Mouse (Mus musculus) lung, postnatal 0 days (tissue): ENCODE data around the gene Msx3. TPM values are rescaled to one million over a fixed set of nuclear protein-coding genes. Genes with fewer than 3 reads are reported as not detected.

Experiments used
- ATAC-seq: fragments of 200-750 bp; cut with Nextera tagmentation; 2 replicates; pipeline ENCODE4 v1.8.0; 2017; ENCODE audit warnings: moderate library complexity
- DNase-seq: peaks from one replicate; pipeline ENCODE4 v3.0.0-alpha.2; 2016; ENCODE audit warnings: low spot score
- H3K27ac ChIP-seq: fragments of 300-500 bp; sonication (generic); 2 replicates; pipeline ENCODE4 v1.5.1; 2014; ENCODE audit warnings: antibody characterized with exemption, mild to moderate bottlenecking, low read length, mixed read lengths
- H3K27me3 ChIP-seq: fragments of 300-500 bp; sonication (generic); replicated peaks from 2 replicates; pipeline ENCODE4 v1.6.1; 2014; ENCODE audit warnings: low read length, mixed read lengths; ENCODE audit not compliant: insufficient read depth
- H3K36me3 ChIP-seq: fragments of 300-500 bp; sonication (generic); 2 replicates; pipeline ENCODE4 v1.6.1; 2014; ENCODE audit warnings: low read length, mixed read lengths; ENCODE audit not compliant: insufficient read depth
- H3K4me1 ChIP-seq: fragments of 300-500 bp; sonication (generic); 2 replicates; pipeline ENCODE4 v1.6.1; 2014; ENCODE audit warnings: antibody characterized with exemption, low read depth, low read length, mixed read lengths; ENCODE audit not compliant: insufficient read depth
- H3K4me2 ChIP-seq: fragments of 300-500 bp; sonication (generic); replicated peaks from 2 replicates; pipeline ENCODE4 v1.6.1; 2014; ENCODE audit warnings: low read depth, mild to moderate bottlenecking, low read length, moderate library complexity, mixed read lengths
- H3K4me3 ChIP-seq: fragments of 300-500 bp; sonication (generic); 2 replicates; pipeline ENCODE4 v1.5.1; 2014; ENCODE audit warnings: low read depth, low read length
- H3K9ac ChIP-seq: fragments of 300-500 bp; sonication (generic); replicated peaks from 2 replicates; pipeline ENCODE4 v1.6.1; 2014; ENCODE audit warnings: low read depth, mild to moderate bottlenecking
- H3K9me3 ChIP-seq: fragments of 300-500 bp; sonication (generic); 2 replicates; pipeline ENCODE4 v1.6.1; 2016; ENCODE audit warnings: low read length, mixed read lengths
- CTCF ChIP-seq: IDR thresholded peaks from 2 replicates; pipeline ENCODE4 v1.5.1; 2016; ENCODE audit warnings: antibody characterized with exemption, mild to moderate bottlenecking
- EP300 ChIP-seq: IDR thresholded peaks from 2 replicates; pipeline ENCODE4 v1.6.1; 2016; ENCODE audit warnings: antibody characterized with exemption, mild to moderate bottlenecking, control low read depth
- WGBS: fragments of 180-500 bp; shearing (Covaris S2); extraction: QIAGEN DNeasy Blood & Tissue Kit; methylation state at CpG from one replicate; pipeline ENCODE4 v1.1.7; 2014; 5-methylcytosine and 5-hydroxymethylcytosine counted together
- polyA plus RNA-seq: library from polyadenylated mRNA; unstranded; fragments of >200 nt; fragmentation: Nextera tagmentation; extraction: Ambion mirVana; gene quantifications from 2 replicates; pipeline ENCODE4 v1.2.1, GENCODE M21; 2015

Gene Msx3
- polyA plus RNA-seq, 1 experiment from 2014 or later, result not detected

DNA sequence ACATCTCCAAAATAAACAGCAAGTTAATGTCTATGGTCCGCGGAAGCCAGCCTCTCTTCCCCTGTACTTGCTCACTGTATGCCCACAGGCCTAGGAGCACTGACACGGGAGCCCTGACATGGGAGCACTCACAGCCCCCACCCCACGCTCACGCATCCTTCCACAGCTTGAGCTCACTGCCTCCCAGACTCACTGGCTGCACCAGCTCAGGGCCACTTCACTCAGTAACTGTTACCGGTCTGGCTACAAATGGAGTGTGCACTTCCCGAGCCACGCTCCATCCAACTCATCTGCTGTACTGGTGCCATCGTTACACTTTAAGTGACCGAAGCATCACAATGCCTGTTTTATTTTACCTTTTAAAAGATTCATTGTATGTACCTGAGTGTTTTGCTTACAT is 16.5 kb downstream of the Msx3 start:
- no peak overlapping the region for H3K4me3 ChIP-seq
- WGBS, result 92% methylated on average over 10 of the region's 10 CpGs
- H3K9me3 ChIP-seq, result no peaks in the 10 kb centered on the region
- peaks cover 35% of the 10 kb centered on the region for H3K36me3 ChIP-seq
- TF ChIP-seq CTCF (no peak), EP300 (no peak)
- no peak overlapping the region for H3K4me2 ChIP-seq
- H3K9ac ChIP-seq, result no peak overlapping the region
- DNase-seq (no peak), ATAC-seq (no peak)
- peaks cover 11% of the 10 kb centered on the region; the same call in 1 of the 2 replicates for H3K4me1 ChIP-seq
- H3K27ac ChIP-seq, result no peak overlapping the region
- H3K27me3 ChIP-seq, result no peaks in the 10 kb centered on the region

DNA sequence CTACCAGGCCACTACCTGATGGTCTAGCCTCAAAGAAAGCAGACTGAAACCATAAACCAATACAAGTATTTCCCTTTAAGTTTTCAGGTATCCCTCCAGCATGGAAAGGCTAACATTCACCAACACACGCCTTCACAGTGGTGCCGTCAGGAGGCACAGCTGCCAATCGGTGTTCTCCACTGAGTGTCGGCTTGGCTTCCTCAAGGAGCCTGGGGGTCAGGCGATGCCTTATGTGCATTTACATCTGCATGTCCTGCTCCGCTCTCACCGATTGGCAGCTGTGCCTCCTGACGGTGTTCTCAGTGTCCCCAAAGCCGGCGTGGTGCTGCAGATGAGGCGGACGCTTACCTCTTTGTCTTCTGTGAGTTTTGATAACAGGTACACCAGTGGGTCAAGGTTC is 17.1 kb downstream of the Msx3 start:
- WGBS, result 96% methylated on average over 12 of the region's 12 CpGs
- Histone ChIP-seq H3K9me3 (no peaks in the 10 kb centered on the region), H3K4me2 (no peak overlapping the region), H3K27ac (no peak overlapping the region), H3K4me3 (no peak overlapping the region), H3K27me3 (no peaks in the 10 kb centered on the region), H3K4me1 (peaks cover 5% of the 10 kb centered on the region; the same call in 1 of the 2 replicates), H3K36me3 (peaks cover 35% of the 10 kb centered on the region), H3K9ac (no peak overlapping the region)
- TF ChIP-seq CTCF, result no peak
- TF ChIP-seq EP300, result no peak
- ATAC-seq (no peak), DNase-seq (no peak)

DNA sequence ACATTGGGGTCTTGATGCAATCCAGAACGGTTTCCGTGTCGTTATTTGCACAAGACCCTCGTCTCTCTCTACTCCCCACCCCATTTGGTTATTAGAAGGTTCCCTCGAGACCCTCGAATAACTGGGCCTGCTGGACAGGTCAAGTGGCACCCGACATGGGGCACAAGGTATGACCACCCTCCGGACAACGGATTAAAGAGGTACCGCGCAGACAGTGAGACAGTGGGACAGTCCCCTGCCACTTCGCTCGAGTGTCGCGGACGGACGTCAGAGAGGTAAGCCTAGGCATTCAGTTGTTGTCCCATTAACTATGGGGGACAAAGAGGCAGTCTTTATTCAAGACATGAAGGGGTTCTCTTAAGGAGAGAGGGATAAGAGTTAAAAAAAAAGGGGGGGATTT is 37.6 kb downstream of the Msx3 start:
- H3K4me1 ChIP-seq, result no peaks in the 10 kb centered on the region
- no peaks in the 10 kb centered on the region for H3K27me3 ChIP-seq
- H3K4me2 ChIP-seq, result no peak overlapping the region
- no peak overlapping the region for H3K4me3 ChIP-seq
- H3K9ac ChIP-seq, result no peak overlapping the region
- WGBS, result 96% methylated on average over 17 of the region's 17 CpGs
- H3K9me3 ChIP-seq, result no peaks in the 10 kb centered on the region
- no peak for TF ChIP-seq CTCF
- no peak for TF ChIP-seq EP300
- no peak for ATAC-seq
- no peak overlapping the region for H3K27ac ChIP-seq
- H3K36me3 ChIP-seq, result 0 out of 2 replicates have a peak, but pooled peaks cover 4% of the 10 kb centered on the region
- no peak for DNase-seq

DNA sequence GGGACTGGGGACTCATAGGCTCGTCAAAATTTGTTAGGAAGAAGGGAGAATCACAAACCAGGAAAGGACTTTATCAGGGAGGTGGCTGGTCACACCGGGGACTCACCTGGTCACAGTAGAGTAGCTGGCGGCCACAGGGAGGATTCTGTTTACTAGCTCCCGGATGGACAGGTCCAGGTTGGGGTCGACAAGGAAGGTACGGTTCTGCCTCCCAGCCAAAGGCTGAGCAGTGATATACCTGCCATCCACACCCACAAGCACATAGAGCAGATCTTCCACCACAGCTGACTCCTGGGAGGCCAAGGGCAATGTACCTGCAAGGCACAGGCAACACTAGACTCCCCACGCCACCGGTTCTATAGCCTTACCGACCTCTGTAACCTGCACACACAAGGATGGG is 41.1 kb downstream of the Msx3 start:
- Histone ChIP-seq H3K36me3 (0 out of 2 replicates have a peak, but pooled peaks cover 9% of the 10 kb centered on the region), H3K27me3 (no peaks in the 10 kb centered on the region), H3K27ac (no peak overlapping the region), H3K9ac (no peak overlapping the region), H3K9me3 (no peaks in the 10 kb centered on the region), H3K4me1 (no peaks in the 10 kb centered on the region), H3K4me3 (no peak overlapping the region), H3K4me2 (no peak overlapping the region)
- TF ChIP-seq CTCF (no peak), EP300 (no peak)
- WGBS, result 93% methylated on average over 9 of the region's 9 CpGs
- ATAC-seq, result no peak
- DNase-seq, result no peak

DNA sequence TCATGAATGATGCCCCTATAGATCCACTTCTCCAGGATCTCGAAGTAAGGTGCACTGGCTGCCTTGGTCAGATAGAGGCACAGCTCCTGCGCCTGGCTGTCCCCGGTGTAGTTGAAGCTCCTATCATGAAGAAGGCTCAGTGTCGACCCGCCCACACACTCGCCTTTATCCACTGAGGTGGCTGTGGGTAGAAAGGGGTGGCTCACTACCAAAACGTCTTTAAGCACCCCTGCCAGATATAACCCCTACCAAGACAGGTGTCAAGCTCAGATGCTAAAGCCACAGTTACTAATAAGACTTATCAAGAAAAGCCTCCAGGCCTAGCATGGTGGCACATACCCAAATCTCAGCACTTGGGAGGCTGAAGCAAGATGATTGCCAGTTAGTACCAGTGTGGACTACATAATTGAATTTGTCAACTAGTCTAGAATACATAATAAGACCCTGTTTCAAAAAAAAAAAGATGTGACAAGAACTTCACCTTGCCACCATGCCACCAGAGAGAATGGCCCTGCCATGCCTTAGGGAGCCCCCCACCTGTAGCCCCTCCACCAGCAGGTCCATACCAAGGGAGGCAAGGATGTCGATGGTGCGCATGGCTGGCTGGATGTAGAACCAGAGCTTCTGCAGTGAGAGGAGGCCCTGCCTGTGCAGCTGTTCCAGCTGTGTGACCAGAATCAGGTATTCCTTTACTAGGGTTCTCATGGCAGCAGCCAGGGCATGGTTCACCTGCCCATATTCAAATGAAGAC is 41.9 kb downstream of the Msx3 start:
- Histone ChIP-seq H3K9me3 (no peaks in the 10 kb centered on the region), H3K27ac (no peak overlapping the region), H3K27me3 (no peaks in the 10 kb centered on the region), H3K36me3 (peaks cover 12% of the 10 kb centered on the region; the same call in 1 of the 2 replicates), H3K9ac (no peak overlapping the region), H3K4me2 (no peak overlapping the region), H3K4me1 (no peaks in the 10 kb centered on the region), H3K4me3 (no peak overlapping the region)
- no peak for TF ChIP-seq CTCF
- TF ChIP-seq EP300, result no peak
- no peak for ATAC-seq
- no peak for DNase-seq
- 93% methylated on average over 9 of the region's 9 CpGs for WGBS

DNA sequence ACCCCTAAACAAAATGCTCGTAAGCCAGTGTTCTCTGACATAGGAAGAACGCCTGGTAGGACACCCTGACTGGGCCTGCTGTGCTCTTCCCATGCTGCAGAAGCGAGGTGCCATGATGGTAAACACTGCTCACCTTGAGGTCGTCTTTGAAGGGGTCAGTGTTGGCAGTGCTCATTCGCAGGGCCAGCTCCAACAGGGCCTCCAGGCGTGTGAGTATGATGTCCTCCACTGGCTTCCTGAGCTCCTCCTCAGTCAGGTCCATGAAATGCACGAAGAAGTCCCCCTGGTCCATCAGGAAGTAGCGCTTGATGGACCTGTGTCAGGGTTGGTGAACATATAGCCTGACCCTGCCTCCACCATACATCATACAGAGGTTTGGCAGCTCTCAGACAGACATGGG is 44.2 kb downstream of the Msx3 start:
- H3K9ac ChIP-seq, result no peak overlapping the region
- peaks cover 25% of the 10 kb centered on the region; the same call in 1 of the 2 replicates for H3K36me3 ChIP-seq
- WGBS, result 86% methylated on average over 8 of the region's 8 CpGs
- H3K4me3 ChIP-seq, result no peak overlapping the region
- H3K27me3 ChIP-seq, result no peaks in the 10 kb centered on the region
- no peak for TF ChIP-seq EP300
- no peak for TF ChIP-seq CTCF
- no peak overlapping the region for H3K27ac ChIP-seq
- no peaks in the 10 kb centered on the region for H3K4me1 ChIP-seq
- ATAC-seq (no peak), DNase-seq (no peak)
- no peaks in the 10 kb centered on the region for H3K9me3 ChIP-seq
- H3K4me2 ChIP-seq, result no peak overlapping the region
